Mouse (Mus musculus) spleen, postnatal 36 days (tissue): ENCODE results near the gene Bard1.

Source experiments
- DNase-seq, 2 experiments: peaks; one replicate each; pipeline ENCODE4 v3.0.0; 2022; ENCODE audit warnings: low spot score in 2 of 2, mixed read lengths in 1 of 2

Bard1 gene

DNA sequence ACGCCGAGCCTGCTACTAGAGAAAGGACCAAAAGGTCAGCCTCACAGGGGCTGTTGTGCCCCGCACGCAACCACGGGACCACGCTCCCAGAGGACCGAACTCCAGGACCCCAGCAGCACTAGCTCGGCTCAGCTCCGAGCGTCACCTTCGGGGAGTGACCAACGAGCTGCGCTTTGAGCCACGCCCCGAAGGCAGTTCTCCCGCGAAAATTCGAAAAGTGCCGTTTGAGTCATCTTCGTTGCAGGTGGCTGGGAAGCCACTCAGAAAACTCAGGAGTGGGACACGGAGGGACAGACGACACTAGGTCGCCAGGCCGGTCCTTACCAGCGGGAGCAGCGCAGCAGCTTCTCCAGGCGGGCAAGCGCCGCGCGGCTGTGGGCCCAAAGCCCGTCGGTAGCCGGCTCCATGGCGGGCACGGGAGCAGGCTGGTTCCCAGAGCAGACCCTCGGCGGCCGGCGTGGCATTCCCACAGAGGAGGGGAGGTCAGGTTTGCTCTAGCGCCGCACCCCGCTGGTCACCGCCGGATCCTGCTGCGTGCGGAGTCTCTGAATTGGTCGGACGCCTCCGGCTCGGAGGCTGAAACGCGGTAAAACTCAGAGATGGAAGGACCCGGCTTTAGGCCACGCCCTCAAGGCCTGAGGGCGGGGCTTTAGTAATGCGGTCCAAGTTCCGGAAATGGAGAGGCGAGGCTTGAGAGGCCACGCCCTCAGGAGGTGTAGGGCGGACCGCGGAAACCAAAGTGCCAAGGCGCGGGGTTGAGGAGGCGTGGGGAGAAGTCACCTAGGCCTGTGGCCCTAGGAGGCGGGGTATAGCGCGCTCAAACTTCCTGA is at the start of gene Bard1:
Bard1 (minus strand) TSS at position 803 of the 830 bp plus-strand sequence.
- DNase-seq = peak; percentile 99

DNA sequence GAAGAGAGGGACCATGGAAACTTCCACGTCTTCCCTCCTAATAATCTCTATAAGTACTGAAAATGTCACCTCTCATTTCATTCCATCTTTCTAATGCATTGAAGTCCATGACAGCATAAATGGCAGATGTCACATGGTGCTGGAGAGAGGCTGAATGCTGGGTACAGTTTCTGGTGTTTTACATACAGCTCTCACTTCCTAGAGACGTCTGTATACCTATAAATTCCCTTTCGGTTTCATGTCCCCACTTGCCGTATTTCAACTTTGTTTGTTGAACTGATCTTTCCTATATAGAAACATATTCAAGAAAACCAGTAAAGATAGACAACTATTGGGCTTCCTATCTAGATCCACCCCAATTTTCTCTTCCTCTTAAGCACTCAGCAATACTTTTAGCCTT is 24.2 kb upstream of the Bard1 start:
- DNase-seq = peak in 1 of 2 experiments; percentile 12

DNA sequence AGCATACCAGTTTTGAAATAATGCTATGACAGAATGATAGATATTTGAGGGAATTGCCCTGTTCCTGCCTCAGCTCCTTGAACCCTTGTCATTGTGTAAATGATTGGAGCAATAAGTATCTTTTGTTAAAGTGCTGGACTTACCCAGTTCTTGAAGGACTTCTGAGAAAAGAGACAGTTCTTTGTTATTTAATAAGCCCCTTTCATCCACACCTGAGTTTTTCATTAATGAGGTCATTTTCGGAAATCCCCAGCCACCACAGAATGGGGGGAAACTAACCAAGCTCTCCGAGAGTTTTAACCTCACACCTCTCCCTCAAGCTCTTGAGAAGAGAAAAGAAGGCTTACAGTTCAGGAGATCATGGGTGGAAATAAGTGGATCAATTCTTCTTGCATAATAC is 15.6 kb upstream of the Bard1 start:
- DNase-seq = no peak

DNA sequence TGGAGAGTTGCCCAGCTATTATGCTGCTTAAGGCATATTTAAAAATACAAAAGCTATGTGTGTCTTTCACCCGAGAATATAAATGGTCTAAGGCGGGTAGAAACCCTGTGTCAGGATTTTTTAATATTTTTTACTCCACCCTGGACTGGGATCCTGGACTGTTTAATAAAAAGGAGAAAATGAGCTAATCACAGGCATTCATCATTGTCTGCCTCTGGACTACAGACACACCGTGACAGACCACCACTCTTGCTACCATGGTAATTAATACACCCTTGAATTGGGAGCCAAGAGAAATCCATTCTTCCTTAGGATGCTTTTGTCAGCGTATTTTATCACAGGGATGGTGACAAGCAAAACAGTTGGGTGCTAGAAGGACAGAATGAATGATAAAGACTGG is 14.3 kb upstream of the Bard1 start:
- DNase-seq = no peak

DNA sequence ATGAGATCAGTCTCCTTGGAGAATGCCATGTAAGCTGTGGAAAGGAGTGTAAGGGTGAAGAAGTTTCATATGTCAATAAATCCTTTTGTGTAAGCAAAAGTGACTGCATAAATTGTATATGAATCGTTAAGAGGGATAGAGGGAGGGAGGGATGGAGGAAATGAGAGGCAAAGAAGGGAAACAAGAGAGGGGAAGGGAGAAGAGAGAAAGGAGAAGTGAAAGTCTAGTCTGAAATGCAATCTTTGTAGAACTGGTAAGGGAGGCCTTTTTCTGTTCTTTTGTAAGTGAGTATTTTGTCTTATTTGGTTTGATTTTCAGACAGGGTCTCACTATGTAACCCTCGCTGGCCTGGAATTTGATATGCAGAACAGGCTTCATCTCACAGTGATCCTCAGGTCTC is 12.8 kb upstream of the Bard1 start:
- no peak for DNase-seq

DNA sequence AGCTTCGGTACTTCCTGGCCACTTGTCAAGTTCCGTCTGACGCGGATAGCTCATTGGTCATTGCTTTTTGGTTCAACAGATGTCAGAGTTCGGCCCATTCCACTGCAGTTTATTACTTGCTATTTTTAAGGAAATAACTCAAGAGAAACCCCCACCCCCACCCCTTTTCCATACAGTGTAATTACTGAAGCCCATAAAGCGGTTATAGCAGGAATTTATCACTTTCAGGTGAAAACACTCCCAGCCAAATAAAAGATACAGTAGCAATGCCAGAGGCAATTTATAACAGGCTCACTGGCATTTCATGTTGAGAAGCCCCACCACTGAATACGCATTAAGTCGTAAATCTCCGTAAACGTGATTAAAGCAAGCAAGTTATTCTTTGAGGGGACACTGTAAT is 6.9 kb upstream of the Bard1 start:
- no peak for DNase-seq

DNA sequence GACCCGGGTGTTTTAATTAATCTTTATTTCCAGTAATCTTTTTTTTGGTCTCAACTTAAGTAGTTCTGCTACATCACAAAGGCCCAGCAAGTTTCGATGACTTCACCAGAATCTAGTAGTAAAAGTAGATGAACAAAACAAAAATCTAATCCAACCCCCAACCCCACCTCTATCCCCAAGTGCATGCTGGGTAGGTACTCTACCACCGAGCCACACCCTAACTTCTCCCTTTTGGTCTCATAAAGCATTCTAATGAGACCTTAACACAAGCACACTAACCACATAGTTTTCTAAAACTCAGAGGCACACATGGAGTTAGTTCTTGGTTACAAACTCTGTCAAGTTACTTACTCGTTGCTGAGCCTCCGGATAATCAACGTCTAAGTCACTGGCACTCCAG is 3.2 kb upstream of the Bard1 start:
- DNase-seq = no peak

DNA sequence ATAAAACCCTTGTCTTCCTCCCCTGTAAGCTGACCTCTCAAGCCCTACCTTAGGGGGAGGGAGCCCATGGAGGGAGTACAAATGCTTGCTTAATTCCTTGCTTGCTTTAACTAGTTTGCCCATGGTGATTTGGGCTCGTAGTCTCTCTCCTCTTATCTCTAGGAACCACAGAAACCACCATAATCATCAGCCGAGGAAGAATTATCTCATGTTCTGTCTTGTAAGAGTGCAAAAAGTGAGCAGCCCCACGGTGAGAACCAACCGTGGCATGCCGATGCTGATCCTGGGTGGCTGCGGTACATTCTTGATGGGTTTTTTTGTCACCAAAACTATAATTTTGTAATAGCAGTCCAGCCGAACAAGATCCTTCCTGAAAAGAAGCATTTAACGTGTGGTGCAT is 2.8 kb upstream of the Bard1 start:
- no peak for DNase-seq

DNA sequence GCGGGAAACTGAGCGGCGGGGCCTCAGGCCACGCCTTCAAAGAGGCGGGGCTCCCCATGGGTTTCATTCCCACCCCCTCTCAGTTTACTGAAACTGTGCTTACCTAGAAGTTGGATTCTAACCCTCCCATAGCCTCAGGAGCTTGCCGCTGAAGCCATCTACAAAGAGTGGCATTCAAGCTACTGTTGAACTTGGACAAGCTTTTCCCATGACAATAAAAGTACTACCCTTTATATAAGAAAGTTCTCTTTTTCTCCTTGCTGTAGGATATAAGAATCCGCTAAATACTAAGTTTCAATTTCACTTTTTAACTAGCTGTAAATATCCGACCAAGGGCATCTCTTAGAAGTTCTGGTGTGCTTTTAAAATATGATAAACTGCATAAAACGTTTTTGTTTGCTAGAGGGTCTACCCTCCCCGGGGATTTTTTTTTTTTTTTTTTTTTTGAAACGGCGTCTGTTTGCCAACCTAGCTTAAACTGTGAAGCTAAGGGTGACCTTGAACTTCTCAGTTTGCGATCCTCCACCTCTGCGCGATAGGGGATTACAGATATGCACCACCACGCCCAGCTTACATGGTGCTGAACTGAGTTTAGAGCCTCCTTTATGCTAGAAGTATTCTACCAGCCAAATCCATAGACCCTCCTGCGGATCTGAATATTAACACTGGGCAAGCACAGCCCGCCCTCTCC is 373 bp upstream of the Bard1 start:
- DNase-seq = peak; percentile 27 to 43

DNA sequence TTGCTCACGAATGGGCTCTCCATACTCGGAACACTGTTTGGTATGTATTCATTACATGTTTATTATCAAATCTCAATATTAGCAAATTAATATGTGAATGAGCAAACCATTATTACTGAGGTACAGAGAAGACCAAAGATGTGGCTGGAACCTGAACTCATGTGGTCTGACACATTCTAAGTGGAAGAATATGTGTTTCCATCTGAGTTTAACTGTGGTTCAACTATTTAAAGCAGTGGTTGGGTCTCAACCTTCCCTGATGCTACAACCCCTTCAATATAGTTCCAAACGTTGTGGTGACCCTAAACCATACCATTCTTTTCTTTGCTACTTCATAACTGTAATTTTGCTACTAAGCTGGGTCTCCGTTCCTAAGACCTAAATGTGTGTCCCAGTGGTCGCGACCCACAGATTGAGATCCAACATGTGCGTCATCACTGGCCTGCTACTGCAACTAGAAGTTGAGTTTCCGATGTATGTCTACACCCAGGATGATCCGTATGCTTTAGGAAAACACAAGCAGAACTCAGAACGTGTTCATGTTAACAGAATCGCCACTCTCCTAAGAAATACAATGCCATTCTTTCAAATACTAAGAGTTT is 1.5 kb downstream of the Bard1 start:
- no peak for DNase-seq

DNA sequence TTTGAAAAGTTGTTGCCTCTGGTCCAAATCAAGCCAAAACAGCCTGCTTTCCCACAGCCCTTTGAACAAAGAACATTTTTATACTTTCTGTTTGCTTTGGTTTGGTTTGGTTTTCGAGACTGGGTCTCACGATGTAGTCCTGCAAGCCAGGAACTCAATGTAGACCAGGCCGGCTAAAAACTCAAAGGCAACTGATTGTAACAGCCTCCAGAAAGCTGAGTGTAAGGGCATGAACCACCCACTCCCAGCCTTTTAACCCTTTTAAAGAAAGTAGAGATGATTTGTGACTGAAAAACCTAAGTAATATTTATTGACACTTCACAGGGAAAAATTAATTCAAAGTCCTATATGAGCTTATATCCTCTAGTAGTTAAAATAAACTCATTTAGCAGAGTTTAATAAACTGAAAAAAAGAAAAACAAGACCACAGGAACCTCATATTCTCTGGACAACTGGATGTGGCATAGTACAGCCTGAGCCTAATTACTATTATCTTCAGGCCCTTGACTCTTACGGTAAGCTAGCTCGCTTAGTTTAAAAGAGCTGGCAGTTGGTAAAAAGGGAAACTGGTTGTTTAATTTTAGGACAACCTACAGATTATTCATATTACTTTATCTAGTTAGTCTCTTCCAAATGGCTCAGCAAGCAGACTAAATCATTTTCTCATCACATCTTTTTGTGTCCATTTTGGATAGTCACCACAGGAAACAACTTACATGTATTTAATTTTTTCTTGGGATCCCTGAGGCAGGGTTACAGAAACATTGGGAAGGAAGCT is 2.2 kb downstream of the Bard1 start:
- no peak for DNase-seq

DNA sequence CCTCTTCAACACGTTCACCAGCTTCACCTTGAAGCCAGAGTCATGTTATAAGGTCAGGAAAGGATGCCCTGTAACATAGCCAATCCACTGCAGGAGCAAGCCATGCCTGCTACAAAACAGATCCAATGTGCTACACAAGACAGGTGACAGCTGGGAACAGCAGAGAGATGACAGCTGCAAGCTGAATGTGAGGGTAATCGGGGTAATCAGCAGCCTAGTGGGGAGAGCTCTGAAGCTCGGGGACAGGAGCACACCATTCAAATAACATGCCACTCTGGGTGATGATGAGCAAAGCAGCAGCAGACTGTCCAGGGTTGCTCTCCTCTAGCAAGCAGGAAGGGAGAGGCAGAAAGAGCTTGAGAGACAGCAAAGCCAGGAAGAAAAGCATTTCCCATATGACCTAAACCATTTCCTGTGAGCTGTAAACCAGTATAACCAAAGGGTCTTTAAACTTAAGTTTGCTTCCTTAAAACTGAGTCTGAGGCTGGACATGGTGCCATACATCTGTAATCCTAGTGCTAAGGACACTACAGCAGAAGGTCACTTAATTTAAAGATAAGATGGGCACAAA is 2.9 kb downstream of the Bard1 start:
- peak in 1 of 2 experiments; percentile 9 for DNase-seq

DNA sequence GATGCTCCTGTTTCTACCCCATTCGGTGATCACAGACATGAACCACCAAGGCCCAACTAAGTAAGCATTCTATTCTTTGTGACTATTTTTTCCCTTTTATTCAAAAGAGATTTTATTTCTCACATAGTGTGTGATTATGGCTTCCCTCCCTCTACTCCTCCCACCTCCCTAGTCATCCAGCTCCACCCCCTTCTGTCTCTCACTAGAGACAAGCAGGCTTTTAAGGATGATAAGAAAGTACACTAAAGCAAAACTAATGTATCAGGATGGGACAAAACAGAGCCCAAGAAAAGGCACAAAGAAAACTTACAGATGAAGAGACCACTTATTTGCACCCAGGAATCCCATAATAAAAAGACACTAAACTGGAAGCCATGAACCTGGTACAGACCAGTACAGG is 6.9 kb downstream of the Bard1 start:
- DNase-seq = no peak

DNA sequence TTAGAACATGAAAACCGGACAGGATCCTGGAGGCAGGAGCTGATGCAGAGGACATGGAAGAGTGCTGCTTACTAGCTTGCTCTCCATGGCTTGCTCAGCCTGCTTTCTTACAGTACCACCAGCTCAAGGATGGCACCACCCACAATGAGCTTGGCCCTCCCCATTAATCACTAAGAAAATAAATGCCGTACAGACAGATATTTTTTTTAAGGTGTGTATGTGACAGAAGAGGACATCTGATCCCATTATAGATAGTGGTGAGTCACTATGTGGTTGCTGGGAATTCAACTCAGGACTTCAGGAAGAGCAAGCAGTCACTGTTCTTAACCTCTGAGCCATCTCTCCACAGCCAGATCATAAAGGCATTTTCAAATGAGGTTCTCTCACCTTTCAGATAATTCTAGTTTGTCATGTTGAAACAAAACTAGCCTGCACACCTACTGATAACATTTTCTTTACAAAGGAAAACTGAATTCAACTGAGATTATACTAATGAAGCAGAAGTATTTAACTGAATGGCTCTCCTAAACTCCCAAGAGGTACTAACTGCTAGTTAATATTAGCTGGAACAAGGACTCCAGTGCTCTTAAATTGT is 7.6 kb downstream of the Bard1 start:
- no peak for DNase-seq

DNA sequence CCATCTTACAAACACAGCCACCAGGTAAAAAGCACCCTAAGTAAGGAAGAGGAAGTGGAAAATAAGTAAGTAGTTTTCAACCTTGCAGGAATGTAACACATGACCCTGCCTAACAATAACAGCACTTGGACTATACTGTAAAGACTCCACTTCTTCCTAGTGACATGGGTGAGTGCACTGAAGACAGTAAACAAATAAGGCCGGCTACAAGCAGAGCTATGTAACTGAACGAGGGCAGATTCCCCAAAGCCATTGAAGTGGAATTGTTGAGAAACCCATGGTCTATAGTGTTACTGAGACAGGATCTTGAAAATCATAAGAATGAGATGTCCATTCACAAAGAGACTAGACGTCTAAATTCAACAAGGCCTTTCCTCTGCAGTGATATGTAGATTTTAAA is 27.3 kb downstream of the Bard1 start:
- DNase-seq = no peak

DNA sequence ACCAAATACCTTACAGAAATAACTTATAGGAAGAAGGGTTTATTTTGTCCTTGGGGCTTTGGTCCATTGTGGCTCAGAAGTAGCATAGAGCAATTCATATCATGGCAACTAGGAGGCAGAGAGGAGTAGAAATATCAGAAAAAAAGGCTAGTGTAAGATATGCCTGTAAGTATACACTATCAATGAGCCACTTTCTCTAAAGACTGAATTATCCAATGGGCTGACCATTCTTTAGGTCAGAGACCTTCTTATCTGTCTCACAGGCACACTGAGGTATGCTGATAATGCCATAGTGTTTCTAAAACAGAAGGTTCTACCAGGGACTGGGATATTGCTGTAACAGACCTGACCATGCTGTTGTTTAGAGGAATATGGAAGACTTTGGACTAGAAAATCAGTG is 32.2 kb downstream of the Bard1 start:
- no peak for DNase-seq

DNA sequence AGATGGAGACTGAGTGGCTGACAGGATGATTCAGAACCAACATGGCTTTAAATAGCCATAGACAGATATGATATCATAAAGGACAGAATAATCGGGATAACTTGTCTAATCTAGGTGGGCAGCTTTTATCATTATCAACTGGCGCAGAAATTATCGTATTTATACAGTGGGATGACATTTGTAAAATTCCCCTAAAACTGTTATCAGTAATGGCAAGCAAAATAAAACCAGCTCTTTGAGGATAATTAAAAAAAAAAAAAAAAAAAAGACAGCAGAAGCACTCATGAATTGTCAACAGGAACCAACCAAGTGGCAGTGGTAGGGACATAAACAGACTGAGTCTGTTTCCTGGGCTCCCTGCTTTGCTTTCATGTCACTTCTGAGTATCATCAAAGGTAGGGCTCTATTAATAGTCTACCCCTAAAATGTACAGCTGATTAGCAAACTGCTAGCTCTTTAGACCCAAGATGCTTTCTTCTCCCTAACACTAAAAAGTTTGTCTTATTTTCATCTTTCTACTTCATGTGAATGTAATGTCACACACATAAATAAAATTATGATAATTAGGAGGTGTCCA is 34.1 kb downstream of the Bard1 start:
- DNase-seq = no peak

DNA sequence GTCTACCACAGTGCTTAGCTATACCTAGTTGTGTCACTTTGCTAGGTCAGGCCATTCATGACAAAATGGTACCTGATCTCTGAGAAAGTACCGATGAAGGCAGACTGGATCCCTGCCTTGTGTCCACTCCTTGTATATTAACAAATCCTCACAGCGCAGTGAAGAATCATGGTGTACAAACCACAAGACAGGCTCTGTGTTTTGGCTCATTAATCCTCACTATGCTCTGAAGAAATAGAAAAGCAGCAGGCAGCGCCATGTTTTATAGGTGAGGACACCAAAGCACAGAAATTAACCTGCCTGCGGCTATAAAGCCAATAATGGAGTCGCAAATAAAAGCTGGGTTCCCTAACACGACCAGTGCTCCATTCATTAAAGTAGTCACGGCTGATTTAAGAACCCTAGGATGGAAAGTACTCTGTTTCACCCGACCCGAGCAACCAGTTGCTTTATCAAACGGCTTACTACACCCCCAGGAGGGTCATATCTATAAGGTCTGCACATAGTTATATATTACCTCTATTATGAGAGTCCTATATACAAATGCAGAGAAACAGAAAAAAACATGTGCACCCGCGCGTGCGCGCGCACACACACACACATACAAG is 39.0 kb downstream of the Bard1 start:
- DNase-seq = no peak

DNA sequence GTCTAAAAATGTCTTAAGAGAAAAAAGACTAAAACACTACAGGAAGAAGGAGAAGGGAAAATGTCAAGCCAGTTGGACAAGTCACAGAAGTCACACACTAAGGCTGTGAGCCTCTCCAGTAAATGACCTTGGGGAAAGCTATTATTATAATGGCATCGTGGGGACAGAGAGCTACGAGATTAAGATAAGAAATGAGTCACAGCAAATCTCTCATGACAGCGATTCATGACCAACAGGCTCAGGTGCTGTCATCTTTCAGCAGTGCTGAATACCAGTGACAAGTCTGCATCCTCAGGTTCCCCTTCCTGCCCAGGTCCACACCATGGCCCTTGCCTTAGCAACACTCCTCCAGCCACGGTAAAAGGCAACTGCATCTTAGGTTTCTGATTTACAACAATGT is 46.8 kb downstream of the Bard1 start:
- no peak for DNase-seq

DNA sequence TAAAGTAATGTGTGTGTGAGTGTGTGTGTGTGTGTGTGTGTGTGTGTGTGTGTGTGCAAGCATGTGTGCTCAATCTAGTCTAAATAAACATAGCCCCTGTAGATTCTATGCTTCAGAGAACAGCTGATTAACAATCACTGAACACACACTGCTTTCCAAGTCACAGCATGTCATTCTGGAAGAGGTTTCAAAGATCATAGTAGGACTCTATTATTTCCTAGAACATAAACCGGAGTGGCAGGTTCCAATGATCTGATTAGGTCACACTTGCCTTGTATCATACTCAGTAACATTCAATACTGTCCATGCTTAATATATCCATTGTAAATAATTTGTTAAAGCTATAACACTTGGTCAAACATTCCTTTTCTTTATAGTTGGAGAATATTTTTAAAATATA is 47.5 kb downstream of the Bard1 start:
- DNase-seq = no peak

DNA sequence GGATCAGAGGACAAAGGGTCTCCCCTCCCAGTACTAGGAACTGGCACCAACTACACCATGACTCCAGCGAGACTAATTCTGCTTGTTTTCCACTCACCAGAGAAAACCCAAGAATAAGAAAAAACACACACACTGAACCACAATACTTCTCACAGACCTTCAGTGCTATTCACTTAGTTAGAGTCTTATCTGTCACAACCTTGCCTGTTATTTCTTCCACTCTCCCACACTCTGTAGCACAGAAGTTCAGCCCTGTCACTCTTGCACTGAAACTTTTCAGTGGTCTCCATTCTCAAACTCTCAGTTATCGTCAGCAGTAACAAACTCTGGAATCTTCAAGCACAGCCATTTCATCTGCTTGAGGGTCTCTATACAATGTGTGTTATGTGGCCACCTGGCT is 50.2 kb downstream of the Bard1 start:
- DNase-seq = no peak
